8 mouse cellular contexts compared by ENCODE assay signal in the genomic region with DNA sequence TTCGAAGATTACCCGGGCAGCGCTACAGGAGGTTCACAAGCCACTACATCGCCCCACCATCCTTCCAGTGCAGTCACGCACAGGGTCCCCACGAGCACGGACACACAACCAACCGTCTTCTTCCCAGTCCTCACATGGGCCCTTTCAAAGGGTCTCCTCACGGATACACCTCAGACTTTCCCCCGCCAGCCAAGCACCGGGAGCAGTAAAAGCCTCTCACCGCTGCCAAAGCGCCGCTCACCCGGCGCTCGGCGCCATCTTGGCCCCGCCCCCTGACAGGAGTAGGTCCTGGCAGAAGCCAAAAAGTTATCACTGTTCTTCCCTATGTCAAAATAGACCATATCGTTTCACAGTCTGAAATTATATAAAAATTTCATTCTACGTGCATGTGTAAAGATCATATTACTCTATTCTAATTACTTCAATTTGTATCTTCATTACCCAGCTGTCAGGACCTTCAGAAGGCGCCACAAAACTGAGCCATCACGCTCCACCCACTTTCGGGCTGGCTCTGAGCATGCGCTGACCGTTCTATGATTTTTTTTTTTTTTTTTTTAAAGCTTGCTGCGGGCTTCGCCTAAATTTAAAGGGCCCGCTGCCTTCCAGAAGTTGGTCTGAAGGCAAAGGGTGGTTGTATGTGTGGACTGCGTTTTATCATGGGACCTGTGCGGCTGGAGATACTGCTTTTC. TPM values are rescaled to one million over a fixed set of nuclear protein-coding genes. Genes with fewer than 3 reads are reported as not detected.
DNase-seq lines count a peak whose midpoint lies in the region; ATAC-seq and TF ChIP-seq lines count a peak whose summit lies in the region.

A gene (minus strand): TSS at position 502 of the 689 bp plus-strand sequence.
A gene (plus strand): TSS at position 536 of the 689 bp plus-strand sequence.

- H3K4me1 ChIP-seq in embryonic facial prominence, embryonic 10.5 days, result peaks cover 14% of the 10 kb centered on the region
- 0 out of 2 replicates have a peak, but pooled peaks cover 4% of the 10 kb centered on the region for H3K4me1 ChIP-seq in intestine, postnatal 0 days (replicated peaks; ENCODE audit: control insufficient read depth, insufficient read depth, low read length)
- H3K4me1 ChIP-seq in midbrain, embryonic 11.5 days (ENCODE audit: control insufficient read depth, insufficient read depth, low read length), result peaks cover 12% of the 10 kb centered on the region

- intact Hi-C loops in left cerebral cortex, postnatal 4 days (cut with DNase I), result no loop called here

- H3K4me2 ChIP-seq in intestine, postnatal 0 days (replicated peaks; ENCODE audit: low read depth), result peak within 1 kb of the TSS; percentile 68
- peak within 1 kb of the TSS; percentile 74 for H3K4me2 ChIP-seq in midbrain, embryonic 11.5 days

- peak within 1 kb of the TSS; percentile 72 for H3K9ac ChIP-seq in intestine, postnatal 0 days (ENCODE audit: low read depth, low read length)
- H3K9ac ChIP-seq in midbrain, embryonic 11.5 days (ENCODE audit: low read length), result peak within 1 kb of the TSS; percentile 93

- WGBS in embryonic facial prominence, embryonic 10.5 days, result under 1% methylated on average over 31 of the region's 31 CpGs
- WGBS in intestine, postnatal 0 days, result under 1% methylated on average over 31 of the region's 31 CpGs
- WGBS in midbrain, embryonic 11.5 days, result under 1% methylated on average over 31 of the region's 31 CpGs

- H3K9me3 ChIP-seq in embryonic facial prominence, embryonic 10.5 days, result no peaks in the 10 kb centered on the region
- H3K9me3 ChIP-seq in intestine, postnatal 0 days (ENCODE audit: control insufficient read depth), result no peaks in the 10 kb centered on the region
- H3K9me3 ChIP-seq in midbrain, embryonic 11.5 days (ENCODE audit: control insufficient read depth, low read length), result no peaks in the 10 kb centered on the region

- DNase-seq in adrenal gland, postnatal 14 days, result peak; percentile 88
- DNase-seq in embryonic facial prominence, embryonic 10.5 days (ENCODE audit: low spot score), result peak; percentile 83
- peak; percentile 84 for DNase-seq in left cerebral cortex, postnatal 4 days
- DNase-seq in midbrain, embryonic 11.5 days (ENCODE audit: low spot score, missing footprints), result peak; percentile 98
- DNase-seq in right cerebral cortex, postnatal 4 days, result peak; percentile 84
- DNase-seq in yolk sac, embryonic 10.5 days (ENCODE audit: low spot score), result peak; percentile 86

- peak; percentile 71 for ATAC-seq in granulocyte monocyte progenitor cell, adult 5-6 weeks (replicated peaks; ENCODE audit: poor library complexity, severe bottlenecking)
- ATAC-seq in intestine, postnatal 0 days, result peak; percentile 82
- peak; percentile 83 for ATAC-seq in midbrain, embryonic 11.5 days (ENCODE audit: low FRiP score)

- H3K4me3 ChIP-seq in embryonic facial prominence, embryonic 10.5 days, result peak within 1 kb of the TSS; percentile 82
- H3K4me3 ChIP-seq in intestine, postnatal 0 days (ENCODE audit: low read depth, low read length), result peak within 1 kb of the TSS; percentile 68
- H3K4me3 ChIP-seq in midbrain, embryonic 11.5 days (ENCODE audit: low read depth, low read length), result peak within 1 kb of the TSS; percentile 80

- H3K36me3 ChIP-seq in embryonic facial prominence, embryonic 10.5 days (replicated peaks), result peaks cover 58% of the 10 kb centered on the region
- peaks cover 16% of the 10 kb centered on the region for H3K36me3 ChIP-seq in intestine, postnatal 0 days (ENCODE audit: control insufficient read depth, insufficient read depth)
- peaks cover 9% of the 10 kb centered on the region for H3K36me3 ChIP-seq in midbrain, embryonic 11.5 days (ENCODE audit: control insufficient read depth, insufficient read depth, low read length)

- no peaks in the 10 kb centered on the region for H3K27me3 ChIP-seq in embryonic facial prominence, embryonic 10.5 days (replicated peaks; ENCODE audit: low read depth, poor library complexity, severe bottlenecking)
- H3K27me3 ChIP-seq in intestine, postnatal 0 days (replicated peaks; ENCODE audit: control insufficient read depth, insufficient read depth, low read length), result no peaks in the 10 kb centered on the region
- no peaks in the 10 kb centered on the region for H3K27me3 ChIP-seq in midbrain, embryonic 11.5 days (ENCODE audit: control insufficient read depth, insufficient read depth, low read length)

- H3K27ac ChIP-seq in embryonic facial prominence, embryonic 10.5 days (replicated peaks), result peak within 1 kb of the TSS; percentile 92
- peak within 1 kb of the TSS; percentile 47; the same call in 1 of the 2 replicates for H3K27ac ChIP-seq in intestine, postnatal 0 days (ENCODE audit: low read depth, low read length)
- H3K27ac ChIP-seq in midbrain, embryonic 11.5 days (ENCODE audit: low read depth, low read length), result peak within 1 kb of the TSS; percentile 25; the same call in 1 of the 2 replicates

- TF ChIP-seq CTCF in intestine, postnatal 0 days (IDR thresholded peaks at IDR 0.05; ENCODE audit: low read depth), result no peak

RNA-seq across cellular contexts. Expression of the first gene that starts in this region (rescaled TPM):
- total RNA-seq in adrenal gland, postnatal 14 days (2021), result 35.2 and 35.5 TPM in 2 replicates
- polyA plus RNA-seq in embryonic facial prominence, embryonic 10.5 days (2016; fragmentation: Nextera tagmentation; extraction: Ambion mirVana), result 146 and 149 TPM in 2 replicates
- 30.1 and 46.9 TPM in 2 replicates for total RNA-seq in granulocyte monocyte progenitor cell, adult 5-6 weeks (2014; fragmentation: Nextera tagmentation)
- total RNA-seq in granulocyte monocyte progenitor cell, adult 5-6 weeks (2017), result 46.2 and 49.0 TPM in 2 replicates
- polyA plus RNA-seq in intestine, postnatal 0 days (2015; fragmentation: Nextera tagmentation; extraction: Ambion mirVana), result 21.8 and 23.5 TPM in 2 replicates
- total RNA-seq in left cerebral cortex, postnatal 4 days (2021), result 10 to 100 TPM; 28.6 to 30.7 TPM
- 123 and 133 TPM in 2 replicates for polyA plus RNA-seq in midbrain, embryonic 11.5 days (2014; fragmentation: Nextera tagmentation; extraction: Ambion mirVana)

RNA-seq across cellular contexts. Expression of the second gene that starts in this region (rescaled TPM):
- 20.8 and 22.3 TPM in 2 replicates for total RNA-seq in adrenal gland, postnatal 14 days (2021)
- polyA plus RNA-seq in embryonic facial prominence, embryonic 10.5 days (2016; fragmentation: Nextera tagmentation; extraction: Ambion mirVana), result 54.4 and 54.6 TPM in 2 replicates
- total RNA-seq in granulocyte monocyte progenitor cell, adult 5-6 weeks (2014; fragmentation: Nextera tagmentation), result 26.5 and 36.2 TPM in 2 replicates
- total RNA-seq in granulocyte monocyte progenitor cell, adult 5-6 weeks (2017), result 50.9 and 52.5 TPM in 2 replicates
- 12.1 and 13.0 TPM in 2 replicates for polyA plus RNA-seq in intestine, postnatal 0 days (2015; fragmentation: Nextera tagmentation; extraction: Ambion mirVana)
- 10 to 100 TPM; 17.1 to 18.4 TPM for total RNA-seq in left cerebral cortex, postnatal 4 days (2021)
- 51.8 and 53.3 TPM in 2 replicates for polyA plus RNA-seq in midbrain, embryonic 11.5 days (2014; fragmentation: Nextera tagmentation; extraction: Ambion mirVana)

Comparison
In these comparisons a context has a peak if more than half of its experiments do, and no peak if none do; other contexts are left out.
1. Peak in every context shown above with its lines: DNase-seq, ATAC-seq, H3K4me3 ChIP-seq and H3K27ac ChIP-seq.
2. H3K27ac ChIP-seq: peak in every context shown above with its lines; median percentile 92 in embryonic facial prominence, embryonic 10.5 days; 47 in intestine, postnatal 0 days; 25 in midbrain, embryonic 11.5 days.